Mouse (Mus musculus): ENCODE data around the gene Cops3.

Cops3 gene

GRCm38 (mm10) chr11:59777259-59777658, 62.4 kb downstream of the Cops3 start:
- no peak for DNase-seq

- no peak for DNase-seq
These were observed 64.0 kb downstream of the Cops3 start for GRCm38 (mm10) chr11:59775435-59776148.

- no peak for DNase-seq
These were observed 65.1 kb downstream of the Cops3 start for GRCm38 (mm10) chr11:59774522-59774921.

GRCm38 (mm10) chr11:59772902-59773301, 66.7 kb downstream of the Cops3 start:
- DNase-seq, result no peak

GRCm38 (mm10) chr11:59772291-59772690, 67.3 kb downstream of the Cops3 start:
- DNase-seq, result no peak

GRCm38 (mm10) chr11:59770753-59771152, 68.9 kb downstream of the Cops3 start:
- DNase-seq, result no peak

GRCm38 (mm10) chr11:59769738-59770137, 69.9 kb downstream of the Cops3 start:
- no peak for DNase-seq

- no peak for DNase-seq
These were observed 70.3 kb downstream of the Cops3 start for GRCm38 (mm10) chr11:59769307-59769706.
